Mouse (Mus musculus) layer of hippocampus, adult 2 months (tissue): Measurements from ENCODE around the gene Synj2bp. TPM values are rescaled to one million over a fixed set of nuclear protein-coding genes. Genes with fewer than 3 reads are reported as not detected.
A peak's percentile ranks its signal among the peaks of the same experiment; 100 is the strongest.
"Not testable (repeated sequence)": the region's sequence is repeated elsewhere in the genome, so short reads cannot be mapped to it uniquely, and the experiment has no call there.

Experiments used
- DNase-seq, 2 experiments: peaks; one replicate each; pipeline ENCODE4 v3.0.0; 2022; ENCODE audit warnings: low spot score in 2 of 2
- H3K27ac ChIP-seq: fragments of 200-600 bp; 2 replicates; pipeline ENCODE4 v1.8.1; 2022
- H3K4me3 ChIP-seq: fragments of 200-600 bp; 2 replicates; pipeline ENCODE4 v1.8.1; 2022; ENCODE audit warnings: mild to moderate bottlenecking
- CTCF ChIP-seq: fragments of 200-600 bp; conservative IDR thresholded peaks from 2 replicates; pipeline ENCODE4 v1.8.1; 2022; ENCODE audit warnings: antibody characterized with exemption, mild to moderate bottlenecking, moderate library complexity
- long read RNA-seq, 2 experiments: library from polyadenylated mRNA; stranded (forward); transcript quantifications; one replicate each; pipeline ENCODE4 v2.0.0; 2021; ENCODE audit warnings: borderline mapping rate in 2 of 2
- total RNA-seq, 2 experiments: library from RNA; stranded (reverse); gene quantifications; 2 replicates each; pipeline ENCODE4 v1.2.3; 2021

The Synj2bp gene
- 10 to 100 TPM; 28.9 to 32.4 TPM for total RNA-seq
- long read RNA-seq, experiment 1, full-length matches to known transcripts: 14 of 16 reads
- long read RNA-seq, experiment 1, partial matches to known transcripts: 1 of 16 reads
- long read RNA-seq, experiment 1, other reads (novel, unspliced or antisense): 1 of 16 reads
- long read RNA-seq, experiment 2, full-length matches to known transcripts: 12 of 21 reads
- long read RNA-seq, experiment 2, partial matches to known transcripts: 6 of 21 reads
- long read RNA-seq, experiment 2, other reads (novel, unspliced or antisense): 3 of 21 reads

DNA sequence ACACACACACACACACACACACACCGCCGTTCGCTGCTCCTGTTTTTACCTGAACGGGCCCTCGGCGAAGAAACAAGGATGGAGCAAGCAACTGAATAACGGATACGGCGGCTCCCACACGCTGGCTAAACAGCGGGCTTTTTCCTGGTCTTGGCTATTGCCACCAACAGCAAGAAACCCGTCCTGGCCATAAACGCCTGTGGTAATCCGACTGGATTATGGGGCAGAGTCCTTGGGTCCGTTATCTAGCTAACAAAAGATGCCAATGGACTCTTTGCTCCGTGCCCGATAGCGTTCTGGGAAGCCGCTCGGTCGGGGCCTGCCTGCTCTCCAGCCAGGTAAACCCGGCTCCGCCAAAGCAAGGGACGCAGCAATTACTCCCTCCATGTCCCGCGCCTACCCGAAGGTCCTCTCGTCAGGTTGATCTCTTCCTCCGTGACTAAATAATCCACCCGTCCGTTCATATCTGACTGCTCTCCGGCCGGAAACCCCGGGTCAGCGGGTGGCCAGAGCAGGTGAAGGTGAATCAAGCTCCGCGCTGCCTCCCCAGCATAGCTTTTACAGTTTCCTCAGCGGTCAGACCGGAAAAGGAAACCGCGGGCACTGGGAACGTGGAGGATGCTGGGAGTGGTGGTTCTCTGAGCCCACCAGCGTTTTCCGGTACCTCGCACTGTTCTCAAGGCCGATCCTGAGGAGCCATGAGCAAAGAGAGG, at the start of gene Synj2bp, which contains the start of gene Gm20498:
Synj2bp (minus strand) TSS at position 596 of the 713 bp plus-strand sequence.
Gm20498 (minus strand) TSS at position 590 of the 713 bp plus-strand sequence.
- peak within 1 kb of the TSS; percentile 96 for H3K4me3 ChIP-seq
- H3K27ac ChIP-seq: peak within 1 kb of the TSS; percentile 87
- DNase-seq: peak; percentile 86 to 91
- TF ChIP-seq CTCF: no peak

GRCm38 (mm10) chr12:81568374-81568773, 35.7 kb upstream of the Synj2bp start, which contains the start of gene Adam21:
TSS of gene Adam21 (minus strand) at chr12:81568474.
- DNase-seq: no peak
- no peak for TF ChIP-seq CTCF
- Histone ChIP-seq H3K27ac (no peak within 1 kb of the TSS), H3K4me3 (no peak within 1 kb of the TSS)

GRCm38 (mm10) chr12:81567931-81568330, 35.2 kb upstream of the Synj2bp start:
- TF ChIP-seq CTCF: no peak

DNA sequence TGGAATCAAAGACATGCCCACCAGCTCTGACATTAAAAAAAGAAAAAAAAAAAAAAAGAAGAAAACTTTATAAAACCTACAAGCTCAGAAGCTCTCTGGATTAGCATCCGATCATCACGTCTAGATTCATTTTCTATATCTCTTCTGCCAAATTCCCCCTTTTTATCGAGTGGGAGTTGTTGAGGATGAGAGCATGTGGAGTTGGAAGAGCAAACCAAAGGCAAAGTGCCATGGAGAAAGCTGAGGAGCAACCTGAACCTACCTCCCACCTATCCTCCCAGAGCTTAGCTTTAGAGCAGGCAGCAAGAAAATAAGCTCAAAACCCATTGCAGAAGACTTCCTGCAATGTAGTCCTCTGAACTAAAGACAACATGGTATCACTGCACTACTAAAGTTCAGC, 31.5 kb upstream of the Synj2bp start:
- DNase-seq: no peak
- H3K27ac ChIP-seq: no peak overlapping the region
- no peak overlapping the region for H3K4me3 ChIP-seq
- TF ChIP-seq CTCF: no peak

More at GRCm38 (mm10) chr12:81567931-81568330, 35.2 kb upstream of the Synj2bp start:
- no peak for DNase-seq
- H3K4me3 ChIP-seq: no peak overlapping the region
- H3K27ac ChIP-seq: no peak overlapping the region

DNA sequence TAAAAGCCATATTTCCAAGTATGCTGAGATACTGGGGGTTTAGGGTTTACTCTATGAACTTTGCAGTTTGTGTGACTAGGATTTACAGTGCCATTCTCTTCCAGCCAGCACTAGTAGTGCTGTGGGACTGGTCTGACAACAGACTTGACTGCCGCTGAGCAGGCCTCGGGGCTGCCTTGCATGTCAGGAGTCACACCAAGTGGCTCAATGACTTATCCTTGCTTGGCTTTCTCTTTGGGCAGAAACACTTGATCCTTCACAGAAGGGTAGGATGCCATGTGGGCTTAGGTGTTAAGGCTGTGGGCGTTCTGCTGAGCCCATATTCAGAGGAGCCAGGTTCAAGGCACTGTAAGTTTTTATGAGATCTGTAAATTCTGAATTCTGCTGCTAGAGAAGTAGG, 16.6 kb upstream of the Synj2bp start:
- DNase-seq: no peak
- TF ChIP-seq CTCF: no peak
- no peak overlapping the region for H3K27ac ChIP-seq
- H3K4me3 ChIP-seq: no peak overlapping the region

GRCm38 (mm10) chr12:81547163-81547562, 14.5 kb upstream of the Synj2bp start:
- H3K4me3 ChIP-seq: no peak overlapping the region
- no peak overlapping the region for H3K27ac ChIP-seq
- TF ChIP-seq CTCF: no peak
- no peak for DNase-seq

DNA sequence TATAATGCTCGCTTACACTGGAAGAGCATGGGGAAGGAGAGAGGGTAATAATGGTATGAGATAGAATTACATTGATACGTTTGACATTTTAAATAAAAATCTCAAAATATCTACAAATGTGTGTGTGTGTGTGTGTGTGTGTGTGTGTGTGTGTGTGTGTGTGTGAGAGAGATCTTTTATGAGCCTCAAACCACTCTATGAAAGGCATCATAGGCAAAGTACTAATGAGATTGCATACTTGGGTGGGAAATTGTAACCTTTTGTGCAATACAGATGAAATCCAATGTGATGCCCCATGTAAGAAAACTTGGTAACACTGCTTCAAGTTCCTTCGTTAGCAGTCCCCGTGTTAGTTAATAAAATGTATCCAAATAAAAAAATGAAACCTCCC, 313 bp upstream of the Synj2bp start:
- Histone ChIP-seq H3K27ac (peak overlapping the region; percentile 87), H3K4me3 (peak overlapping the region; percentile 96)
- no peak for DNase-seq
- no peak for TF ChIP-seq CTCF

DNA sequence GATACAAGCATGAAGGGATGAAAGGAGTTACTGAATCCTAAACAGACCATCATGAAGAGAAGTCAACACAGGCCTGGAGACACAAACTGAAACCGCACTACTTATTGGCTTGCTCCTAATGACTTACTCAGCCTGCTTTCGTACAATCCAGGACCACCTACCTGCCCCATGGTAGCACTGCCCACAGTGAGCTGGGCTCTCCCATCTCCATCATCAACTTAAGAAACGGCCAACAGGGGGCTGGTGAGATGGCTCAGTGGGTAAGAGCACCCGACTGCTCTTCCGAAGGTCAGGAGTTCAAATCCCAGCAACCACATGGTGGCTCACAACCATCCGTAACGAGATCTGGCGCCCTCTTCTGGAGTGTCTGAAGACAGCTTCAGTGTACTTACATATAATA, 2.1 kb downstream of the Synj2bp start:
- H3K4me3 ChIP-seq, H3K27ac ChIP-seq, DNase-seq: not testable (repeated sequence)
- peak; percentile 17; the same call in 1 of the 2 replicates for TF ChIP-seq CTCF

DNA sequence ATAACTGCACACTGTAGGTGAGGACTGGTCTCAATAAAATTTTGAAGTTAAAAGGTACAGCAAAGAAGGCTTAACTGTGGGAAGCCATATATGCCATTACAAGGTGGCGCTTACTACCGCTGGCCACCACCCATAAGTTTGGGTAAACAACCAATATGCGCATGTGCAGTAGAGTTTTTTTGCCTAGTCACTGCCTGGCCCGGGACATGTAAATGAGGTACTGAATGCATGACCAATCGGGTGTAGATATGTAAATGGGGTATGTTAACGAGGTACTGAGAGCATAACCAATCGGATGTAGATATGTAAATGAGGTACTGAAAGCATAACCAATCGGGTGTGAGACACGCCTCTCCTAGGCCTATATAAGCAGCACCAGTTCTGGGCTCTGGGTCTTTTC, 35.8 kb downstream of the Synj2bp start:
- not testable (repeated sequence) for DNase-seq, H3K4me3 ChIP-seq, H3K27ac ChIP-seq

DNA sequence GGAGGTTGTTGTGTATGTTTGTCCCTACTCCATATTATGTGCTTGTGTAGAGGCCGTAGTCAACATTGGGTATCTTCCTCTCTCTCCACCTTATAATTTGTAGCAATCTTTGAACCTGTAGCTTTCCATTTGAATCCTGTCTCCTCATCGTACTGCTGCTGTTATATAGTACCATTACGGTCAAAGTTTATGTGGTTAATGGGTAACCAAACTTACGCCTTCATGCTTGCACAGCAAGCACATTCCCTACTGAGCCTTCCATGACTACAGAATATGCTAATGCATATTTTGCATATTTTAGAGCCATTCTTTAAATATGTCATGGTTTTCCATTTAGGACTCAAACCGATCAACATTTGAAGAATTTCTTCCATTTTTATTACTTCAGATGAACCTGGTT, 42.2 kb downstream of the Synj2bp start:
- Histone ChIP-seq H3K27ac (no peak overlapping the region), H3K4me3 (no peak overlapping the region)
- no peak for TF ChIP-seq CTCF
- no peak for DNase-seq

DNA sequence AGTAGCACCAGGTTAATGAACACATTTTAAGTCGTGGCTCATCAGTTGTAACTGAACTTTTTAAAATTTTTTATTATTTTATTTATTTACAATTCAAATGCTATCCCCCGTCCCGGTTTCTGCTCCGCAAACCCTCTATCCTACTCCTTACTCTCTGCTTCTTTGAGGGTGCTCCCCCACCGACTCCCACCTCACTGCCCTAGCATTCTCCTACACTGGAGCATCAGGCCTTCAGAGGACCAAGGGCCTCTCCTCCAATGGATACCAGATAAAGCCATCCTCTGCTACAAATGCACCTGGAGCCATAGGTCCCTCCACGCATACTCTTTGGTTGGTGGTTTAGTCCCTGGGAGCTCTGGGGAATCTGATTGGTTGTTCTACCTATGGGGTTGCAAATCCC, 47.4 kb downstream of the Synj2bp start:
- Histone ChIP-seq H3K27ac (peak overlapping the region; percentile 94), H3K4me3 (peak overlapping the region; percentile 75)
- peak in 1 of 2 experiments; percentile 13 for DNase-seq
- no peak for TF ChIP-seq CTCF

DNA sequence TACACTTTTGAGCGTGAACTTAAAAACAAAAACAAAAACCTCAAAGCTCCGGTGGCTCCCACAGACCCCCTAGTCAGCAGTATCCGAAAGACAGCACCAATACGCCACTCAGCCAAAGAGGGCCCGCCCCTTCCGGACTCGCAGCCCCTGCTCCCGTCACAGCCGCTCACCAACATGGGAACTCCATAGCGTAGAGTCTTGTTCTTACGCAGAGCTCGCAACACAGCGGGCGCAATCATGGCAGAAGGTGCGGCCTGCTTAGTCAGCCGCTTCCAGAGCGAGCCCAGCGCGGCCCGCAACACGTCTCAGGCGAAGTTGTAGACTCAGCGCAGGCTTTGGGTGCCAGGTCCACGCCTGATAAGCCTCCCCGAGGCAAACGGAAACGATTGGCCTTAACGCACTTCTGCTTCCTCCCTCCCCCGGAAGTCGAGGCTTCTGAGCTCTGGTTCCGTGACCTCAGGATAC, 48.0 kb downstream of the Synj2bp start, which contains the start of gene Cox16:
Cox16 (minus strand) TSS at position 401 of the 465 bp plus-strand sequence.
- Histone ChIP-seq H3K4me3 (peak within 1 kb of the TSS; percentile 75), H3K27ac (peak within 1 kb of the TSS; percentile 94)
- DNase-seq: peak; percentile 79 to 84
- TF ChIP-seq CTCF: no peak

DNA sequence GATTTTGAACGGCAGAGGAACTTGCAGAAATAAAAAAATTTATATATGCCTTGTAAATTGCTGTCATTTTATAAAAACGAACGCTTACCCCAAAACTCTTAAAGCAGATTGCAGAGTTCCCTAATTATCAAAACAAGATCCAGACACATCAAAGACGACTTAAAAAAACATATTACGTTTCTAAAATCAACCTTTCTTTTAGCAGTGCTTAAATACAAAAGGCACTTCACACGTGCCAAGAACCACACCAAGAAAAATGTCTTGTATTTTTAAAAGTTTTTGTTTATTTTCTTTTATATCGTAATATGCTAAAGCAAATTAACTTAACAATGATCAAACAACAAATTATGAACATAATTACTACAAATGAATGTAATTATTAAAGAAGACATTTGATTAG, 48.5 kb downstream of the Synj2bp start:
- no peak for TF ChIP-seq CTCF
- peak overlapping the region; percentile 75 for H3K4me3 ChIP-seq
- no peak for DNase-seq
- peak overlapping the region; percentile 94 for H3K27ac ChIP-seq
